Mouse (Mus musculus): ENCODE data around the gene Senp3. TPM values are rescaled to one million over a fixed set of nuclear protein-coding genes. Genes with fewer than 3 reads are reported as not detected.
A peak's percentile ranks its signal among the peaks of the same experiment; 100 is the strongest.

The Senp3 gene
- polyA plus RNA-seq, 1 experiment from 2014 or later = 97.8 TPM

GRCm38 (mm10) chr11:69666665-69667005, 15.2 kb downstream of the Senp3 start:
- peaks cover 71% of the 10 kb centered on the region for H3K36me3 ChIP-seq
- peaks cover 30% of the 10 kb centered on the region for H3K4me1 ChIP-seq
- no peak overlapping the region for H3K4me3 ChIP-seq
- no peak overlapping the region for H3K4me2 ChIP-seq (replicated peaks)
- H3K9ac ChIP-seq = no peak overlapping the region
- ATAC-seq (ENCODE audit: low FRiP score, low read depth) = no peak
- H3K9me3 ChIP-seq = no peaks in the 10 kb centered on the region
- H3K27ac ChIP-seq = no peak overlapping the region
- 89% methylated on average over 3 of the region's 3 CpGs for WGBS
- no peaks in the 10 kb centered on the region for H3K27me3 ChIP-seq (replicated peaks)

GRCm38 (mm10) chr11:69665961-69666664, 15.8 kb downstream of the Senp3 start, which contains the start of gene Cd68:
Cd68 (minus strand) TSS chr11:69666153.
- H3K4me1 ChIP-seq = peaks cover 35% of the 10 kb centered on the region
- no peaks in the 10 kb centered on the region for H3K27me3 ChIP-seq (replicated peaks)
- H3K9me3 ChIP-seq = no peaks in the 10 kb centered on the region
- H3K4me3 ChIP-seq = no peak within 1 kb of the TSS
- H3K4me2 ChIP-seq (replicated peaks) = no peak within 1 kb of the TSS
- 33% methylated on average over 7 of the region's 7 CpGs for WGBS
- H3K27ac ChIP-seq = no peak within 1 kb of the TSS
- H3K36me3 ChIP-seq = peaks cover 71% of the 10 kb centered on the region
- H3K9ac ChIP-seq = no peak within 1 kb of the TSS
- ATAC-seq (ENCODE audit: low FRiP score, low read depth) = no peak

- ATAC-seq (ENCODE audit: low FRiP score, low read depth) = no peak
- no peaks in the 10 kb centered on the region for H3K27me3 ChIP-seq (replicated peaks)
- H3K9ac ChIP-seq = no peak overlapping the region
- H3K4me1 ChIP-seq = peaks cover 35% of the 10 kb centered on the region
- no peak overlapping the region for H3K4me2 ChIP-seq (replicated peaks)
- H3K27ac ChIP-seq = no peak overlapping the region
- no peaks in the 10 kb centered on the region for H3K9me3 ChIP-seq
- H3K36me3 ChIP-seq = peaks cover 65% of the 10 kb centered on the region
- WGBS = 81% methylated on average over 9 of the region's 9 CpGs
- H3K4me3 ChIP-seq = no peak overlapping the region
These were observed 16.4 kb downstream of the Senp3 start for GRCm38 (mm10) chr11:69665457-69665960.

- Histone ChIP-seq H3K4me3 (no peak overlapping the region), H3K9me3 (no peaks in the 10 kb centered on the region), H3K4me1 (peaks cover 29% of the 10 kb centered on the region), H3K27ac (no peak overlapping the region), H3K4me2 (replicated peaks) (no peak overlapping the region), H3K27me3 (replicated peaks) (no peaks in the 10 kb centered on the region), H3K9ac (no peak overlapping the region), H3K36me3 (peaks cover 59% of the 10 kb centered on the region)
- WGBS = 97% methylated on average over 7 of the region's 7 CpGs
- ATAC-seq (ENCODE audit: low FRiP score, low read depth) = no peak
These were observed 17.0 kb downstream of the Senp3 start for GRCm38 (mm10) chr11:69664841-69665240.

- Histone ChIP-seq H3K4me1 (peaks cover 20% of the 10 kb centered on the region), H3K27ac (no peak overlapping the region), H3K27me3 (replicated peaks) (no peaks in the 10 kb centered on the region), H3K36me3 (peaks cover 51% of the 10 kb centered on the region), H3K4me3 (no peak overlapping the region), H3K9ac (no peak overlapping the region), H3K4me2 (replicated peaks) (no peak overlapping the region), H3K9me3 (no peaks in the 10 kb centered on the region)
- no peak for ATAC-seq (ENCODE audit: low FRiP score, low read depth)
- WGBS = 85% methylated on average over 6 of the region's 6 CpGs
These were observed 18.1 kb downstream of the Senp3 start for GRCm38 (mm10) chr11:69663795-69664194.

- peaks cover 51% of the 10 kb centered on the region for H3K36me3 ChIP-seq
These were observed 18.8 kb downstream of the Senp3 start for GRCm38 (mm10) chr11:69662967-69663671.

GRCm38 (mm10) chr11:69662213-69662966, 19.5 kb downstream of the Senp3 start, which contains the start of gene Mpdu1:
Mpdu1 (minus strand) TSS chr11:69662642.
- no peaks in the 10 kb centered on the region for H3K27me3 ChIP-seq (replicated peaks)
- H3K4me3 ChIP-seq = peak within 1 kb of the TSS; percentile 51
- H3K27ac ChIP-seq = peak within 1 kb of the TSS; percentile 92
- WGBS = under 1% methylated on average over 48 of the region's 48 CpGs
- H3K9ac ChIP-seq = peak within 1 kb of the TSS; percentile 63
- H3K9me3 ChIP-seq = no peaks in the 10 kb centered on the region
- peak; percentile 94 for ATAC-seq (ENCODE audit: low FRiP score, low read depth)
- peak within 1 kb of the TSS; percentile 65 for H3K4me2 ChIP-seq (replicated peaks)
- peaks cover 51% of the 10 kb centered on the region for H3K36me3 ChIP-seq
- peaks cover 20% of the 10 kb centered on the region for H3K4me1 ChIP-seq

More at GRCm38 (mm10) chr11:69662967-69663671, 18.8 kb downstream of the Senp3 start:
- 72% methylated on average over 13 of the region's 13 CpGs for WGBS
- Histone ChIP-seq H3K4me2 (replicated peaks) (peak overlapping the region; percentile 65), H3K27ac (peak overlapping the region; percentile 92), H3K27me3 (replicated peaks) (no peaks in the 10 kb centered on the region), H3K9ac (peak overlapping the region; percentile 63), H3K4me3 (peak overlapping the region; percentile 51), H3K4me1 (peaks cover 20% of the 10 kb centered on the region), H3K9me3 (no peaks in the 10 kb centered on the region)
- peak; percentile 54 for ATAC-seq (ENCODE audit: low FRiP score, low read depth)

- Histone ChIP-seq H3K4me1 (peaks cover 20% of the 10 kb centered on the region), H3K9ac (peak overlapping the region; percentile 63; the same call in 1 of the 2 replicates), H3K4me2 (replicated peaks) (peak overlapping the region; percentile 65), H3K27ac (0 out of 2 replicates have a peak overlapping the region, but pooled peaks have one; percentile 92), H3K27me3 (replicated peaks) (no peaks in the 10 kb centered on the region), H3K36me3 (peaks cover 55% of the 10 kb centered on the region), H3K9me3 (no peaks in the 10 kb centered on the region), H3K4me3 (peak overlapping the region; percentile 51)
- ATAC-seq (ENCODE audit: low FRiP score, low read depth) = no peak
- WGBS = 88% methylated on average over 3 of the region's 3 CpGs
These were observed 20.5 kb downstream of the Senp3 start for GRCm38 (mm10) chr11:69661221-69661881.

GRCm38 (mm10) chr11:69657462-69657881, 24.4 kb downstream of the Senp3 start:
- Histone ChIP-seq H3K4me2 (replicated peaks) (no peak overlapping the region), H3K4me3 (no peak overlapping the region), H3K9ac (no peak overlapping the region), H3K27me3 (replicated peaks) (no peaks in the 10 kb centered on the region), H3K4me1 (peaks cover 24% of the 10 kb centered on the region), H3K36me3 (peaks cover 52% of the 10 kb centered on the region), H3K9me3 (no peaks in the 10 kb centered on the region), H3K27ac (no peak overlapping the region)
- 83% methylated on average over 15 of the region's 15 CpGs for WGBS
- no peak for ATAC-seq (ENCODE audit: low FRiP score, low read depth)

GRCm38 (mm10) chr11:69656617-69657461, 25.0 kb downstream of the Senp3 start:
- no peak overlapping the region for H3K9ac ChIP-seq
- WGBS = 82% methylated on average over 10 of the region's 10 CpGs
- H3K27ac ChIP-seq = no peak overlapping the region
- peaks cover 58% of the 10 kb centered on the region for H3K36me3 ChIP-seq
- peaks cover 22% of the 10 kb centered on the region for H3K4me1 ChIP-seq
- no peak overlapping the region for H3K4me3 ChIP-seq
- ATAC-seq (ENCODE audit: low FRiP score, low read depth) = no peak
- no peaks in the 10 kb centered on the region for H3K9me3 ChIP-seq
- no peak overlapping the region for H3K4me2 ChIP-seq (replicated peaks)
- H3K27me3 ChIP-seq (replicated peaks) = no peaks in the 10 kb centered on the region

- Histone ChIP-seq H3K9ac (no peak overlapping the region), H3K27ac (no peak overlapping the region), H3K27me3 (replicated peaks) (no peaks in the 10 kb centered on the region), H3K36me3 (peaks cover 66% of the 10 kb centered on the region), H3K9me3 (no peaks in the 10 kb centered on the region), H3K4me2 (replicated peaks) (no peak overlapping the region), H3K4me1 (peaks cover 14% of the 10 kb centered on the region), H3K4me3 (no peak overlapping the region)
- ATAC-seq (ENCODE audit: low FRiP score, low read depth) = no peak
- WGBS = 86% methylated on average over 5 of the region's 5 CpGs
These were observed 25.8 kb downstream of the Senp3 start for GRCm38 (mm10) chr11:69656065-69656455.

All from neural tube, embryonic 12.5 days (tissue).